Mouse (Mus musculus): ENCODE data around the gene Akr1c13.

DNA sequence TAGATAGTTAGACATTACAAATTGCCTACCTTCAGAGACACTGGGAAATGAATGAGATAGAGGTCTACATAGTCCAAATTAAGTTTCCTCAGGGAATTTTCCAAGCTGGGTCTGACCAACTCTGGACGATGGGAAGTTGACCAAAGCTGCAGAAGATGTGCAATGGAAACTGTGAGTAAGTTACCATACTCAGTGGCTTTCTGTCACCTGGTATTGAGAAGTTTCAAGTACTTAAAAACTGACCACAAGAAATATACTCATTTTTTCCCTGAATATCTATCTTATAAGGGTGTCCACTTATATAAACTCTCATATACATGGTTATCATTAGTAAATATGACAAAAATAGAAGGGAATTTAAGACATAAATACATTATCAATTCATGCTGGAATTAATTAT, 46.7 kb upstream of the Akr1c13 start:
- TF ChIP-seq POLR2A (IDR thresholded peaks at IDR 0.05; ENCODE audit: insufficient read length, low read depth) (no peak), TCF12 (IDR thresholded peaks at IDR 0.05; ENCODE audit: insufficient read depth, poor library complexity, severe bottlenecking) (no peak)

All from myocyte (in vitro differentiated cells).